Mouse (Mus musculus): ENCODE measurements around the gene Emilin1. TPM values are rescaled to one million over a fixed set of nuclear protein-coding genes. Genes with fewer than 3 reads are reported as not detected.

Gene Emilin1
- polyA plus RNA-seq, 1 experiment from 2014 or later = 95.1 TPM

DNA sequence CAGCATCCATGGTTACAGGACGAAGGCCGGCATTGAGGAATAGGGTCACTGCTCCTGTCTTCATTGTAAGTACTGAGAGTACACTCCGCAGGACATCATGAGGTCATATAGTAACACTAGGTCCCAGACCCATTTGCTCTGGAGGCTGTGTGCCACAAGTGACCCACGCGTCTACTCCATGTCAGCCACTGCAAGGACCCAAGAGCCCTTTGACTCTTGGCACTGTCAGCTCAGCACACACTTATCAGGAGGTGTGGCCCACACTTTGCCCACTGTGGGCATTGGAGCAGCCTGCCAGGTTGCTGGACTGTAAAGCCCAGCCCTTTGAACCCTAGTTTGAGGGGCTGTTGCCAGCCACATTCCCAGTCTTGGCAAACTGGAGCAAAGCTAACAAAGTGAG lies 12.0 kb downstream of the Emilin1 start:
- no peak overlapping the region for H3K4me2 ChIP-seq
- DNase-seq (ENCODE audit: low spot score) = no peak
- H3K9me3 ChIP-seq (ENCODE audit: control insufficient read depth, low read length) = no peaks in the 10 kb centered on the region
- no peak overlapping the region for H3K4me3 ChIP-seq (ENCODE audit: low read depth, low read length)
- 0 out of 2 replicates have a peak, but pooled peaks cover 3% of the 10 kb centered on the region for H3K36me3 ChIP-seq (ENCODE audit: control insufficient read depth, insufficient read depth, low read length)
- no peak overlapping the region for H3K9ac ChIP-seq (ENCODE audit: low read depth, low read length)
- ATAC-seq (replicated peaks; ENCODE audit: low FRiP score) = no peak
- H3K4me1 ChIP-seq (replicated peaks; ENCODE audit: control insufficient read depth, insufficient read depth, low read length) = peaks cover 18% of the 10 kb centered on the region
- WGBS = 91% methylated on average over 5 of the region's 5 CpGs
- H3K27me3 ChIP-seq (replicated peaks; ENCODE audit: control insufficient read depth, insufficient read depth, low read length) = no peaks in the 10 kb centered on the region
- no peak overlapping the region for H3K27ac ChIP-seq (ENCODE audit: low read depth, low read length)

DNA sequence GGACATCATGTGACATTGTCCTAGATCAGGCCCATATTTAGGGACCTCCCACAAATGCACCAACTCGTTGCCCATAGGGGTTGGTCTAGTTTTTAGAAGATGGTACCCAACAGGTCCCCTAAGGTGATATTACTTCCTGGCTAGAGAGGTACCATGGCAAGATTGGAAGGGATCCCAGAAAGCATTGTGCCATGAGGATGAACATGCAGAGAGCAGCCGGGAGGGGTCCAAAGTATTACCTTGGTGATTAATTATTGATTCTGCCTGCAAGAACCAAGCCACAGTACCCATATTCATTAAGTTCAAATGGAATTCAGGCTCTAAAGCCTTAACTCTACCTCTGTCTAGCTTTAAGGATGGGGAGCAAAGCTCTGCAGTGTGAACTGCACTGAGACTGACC lies 12.9 kb downstream of the Emilin1 start:
- Histone ChIP-seq H3K27me3 (replicated peaks; ENCODE audit: control insufficient read depth, insufficient read depth, low read length) (no peaks in the 10 kb centered on the region), H3K4me1 (replicated peaks; ENCODE audit: control insufficient read depth, insufficient read depth, low read length) (peaks cover 11% of the 10 kb centered on the region), H3K9me3 (ENCODE audit: control insufficient read depth, low read length) (no peaks in the 10 kb centered on the region), H3K27ac (ENCODE audit: low read depth, low read length) (no peak overlapping the region), H3K4me2 (no peak overlapping the region), H3K36me3 (ENCODE audit: control insufficient read depth, insufficient read depth, low read length) (no peaks in the 10 kb centered on the region), H3K4me3 (ENCODE audit: low read depth, low read length) (no peak overlapping the region), H3K9ac (ENCODE audit: low read depth, low read length) (no peak overlapping the region)
- 74% methylated on average over 2 of the region's 2 CpGs for WGBS
- ATAC-seq (replicated peaks; ENCODE audit: low FRiP score) (no peak), DNase-seq (ENCODE audit: low spot score) (no peak)

DNA sequence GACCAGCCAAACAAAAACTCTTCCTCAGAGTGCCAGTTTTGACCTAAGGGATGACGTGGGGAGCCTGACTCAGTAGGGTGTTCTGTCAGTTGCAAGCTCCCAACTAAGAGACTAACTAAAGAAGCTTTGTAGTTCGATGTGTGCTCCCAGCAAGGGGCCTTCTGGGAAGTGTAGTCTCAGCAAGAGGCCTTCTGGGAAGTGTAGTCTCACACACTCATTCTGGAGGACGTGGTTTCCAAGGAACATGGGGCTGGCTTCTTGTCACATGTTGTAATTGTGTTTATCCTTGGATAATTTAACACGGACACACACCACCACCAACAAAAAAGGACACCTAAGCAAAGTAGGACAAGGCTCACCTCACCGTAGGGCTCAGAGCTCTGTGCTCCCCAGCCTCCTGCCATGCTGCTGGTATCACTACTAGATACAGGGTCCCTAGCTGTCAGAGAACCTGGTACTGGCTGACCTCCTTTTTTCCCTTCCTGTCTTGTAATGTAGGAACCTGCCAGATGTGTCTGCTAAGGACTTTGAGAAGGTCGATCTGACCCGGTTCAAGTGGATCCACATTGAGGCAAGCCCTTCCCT lies 14.8 kb downstream of the Emilin1 start:
- H3K36me3 ChIP-seq (ENCODE audit: control insufficient read depth, insufficient read depth, low read length) = no peaks in the 10 kb centered on the region
- H3K27me3 ChIP-seq (replicated peaks; ENCODE audit: control insufficient read depth, insufficient read depth, low read length) = no peaks in the 10 kb centered on the region
- WGBS = 45% methylated on average over 7 of the region's 7 CpGs
- no peaks in the 10 kb centered on the region for H3K9me3 ChIP-seq (ENCODE audit: control insufficient read depth, low read length)
- no peak overlapping the region for H3K9ac ChIP-seq (ENCODE audit: low read depth, low read length)
- ATAC-seq (replicated peaks; ENCODE audit: low FRiP score) = peak; percentile 47
- H3K4me2 ChIP-seq = 0 out of 2 replicates have a peak overlapping the region, but pooled peaks have one; percentile 28
- H3K4me3 ChIP-seq (ENCODE audit: low read depth, low read length) = no peak overlapping the region
- no peak for DNase-seq (ENCODE audit: low spot score)
- H3K4me1 ChIP-seq (replicated peaks; ENCODE audit: control insufficient read depth, insufficient read depth, low read length) = no peaks in the 10 kb centered on the region
- H3K27ac ChIP-seq (ENCODE audit: low read depth, low read length) = no peak overlapping the region

DNA sequence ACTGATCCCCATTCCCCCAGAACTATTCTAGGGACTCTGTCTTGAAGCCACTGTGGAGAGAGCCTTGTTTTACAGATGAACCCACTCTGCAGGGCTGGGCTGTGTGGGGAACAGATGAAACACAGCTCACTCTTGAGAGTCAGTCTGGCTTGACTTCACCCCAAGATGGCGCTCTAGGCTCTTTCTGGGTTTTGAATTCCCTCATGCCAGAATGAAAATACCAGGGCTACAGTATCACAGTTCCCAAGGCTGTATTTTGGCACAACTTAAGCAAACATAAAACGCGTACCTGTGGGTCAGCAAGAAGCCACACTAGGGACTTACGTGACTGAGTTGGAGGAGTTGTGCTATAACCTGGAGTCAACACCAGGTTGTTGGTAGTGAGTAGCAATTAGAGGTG lies 16.9 kb downstream of the Emilin1 start:
- 58% methylated on average over 4 of the region's 4 CpGs for WGBS
- Histone ChIP-seq H3K4me2 (no peak overlapping the region), H3K27me3 (replicated peaks; ENCODE audit: control insufficient read depth, insufficient read depth, low read length) (no peaks in the 10 kb centered on the region), H3K27ac (ENCODE audit: low read depth, low read length) (no peak overlapping the region), H3K4me1 (replicated peaks; ENCODE audit: control insufficient read depth, insufficient read depth, low read length) (no peaks in the 10 kb centered on the region), H3K9me3 (ENCODE audit: control insufficient read depth, low read length) (no peaks in the 10 kb centered on the region), H3K4me3 (ENCODE audit: low read depth, low read length) (no peak overlapping the region), H3K9ac (ENCODE audit: low read depth, low read length) (no peak overlapping the region), H3K36me3 (ENCODE audit: control insufficient read depth, insufficient read depth, low read length) (no peaks in the 10 kb centered on the region)
- DNase-seq (ENCODE audit: low spot score) = no peak
- no peak for ATAC-seq (replicated peaks; ENCODE audit: low FRiP score)

DNA sequence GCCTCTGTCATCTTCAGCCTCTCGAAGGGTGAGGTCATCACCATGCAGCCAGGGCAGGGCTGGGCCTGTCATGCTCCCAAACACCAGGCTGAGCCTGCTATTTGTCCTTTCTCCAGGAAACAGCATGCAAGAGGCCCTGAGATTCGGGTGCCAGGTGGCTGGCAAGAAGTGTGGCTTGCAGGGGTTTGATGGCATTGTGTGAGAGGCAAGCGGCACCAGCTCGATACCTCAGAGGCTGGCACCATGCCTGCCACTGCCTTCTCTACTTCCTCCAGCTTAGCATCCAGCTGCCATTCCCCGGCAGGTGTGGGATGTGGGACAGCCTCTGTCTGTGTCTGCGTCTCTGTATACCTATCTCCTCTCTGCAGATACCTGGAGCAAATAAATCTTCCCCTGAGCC lies 17.6 kb downstream of the Emilin1 start:
- ATAC-seq (replicated peaks; ENCODE audit: low FRiP score) (no peak), DNase-seq (ENCODE audit: low spot score) (no peak)
- Histone ChIP-seq H3K4me1 (replicated peaks; ENCODE audit: control insufficient read depth, insufficient read depth, low read length) (no peaks in the 10 kb centered on the region), H3K4me3 (ENCODE audit: low read depth, low read length) (no peak overlapping the region), H3K36me3 (ENCODE audit: control insufficient read depth, insufficient read depth, low read length) (no peaks in the 10 kb centered on the region), H3K27ac (ENCODE audit: low read depth, low read length) (no peak overlapping the region), H3K9ac (ENCODE audit: low read depth, low read length) (no peak overlapping the region), H3K4me2 (no peak overlapping the region), H3K9me3 (ENCODE audit: control insufficient read depth, low read length) (no peaks in the 10 kb centered on the region), H3K27me3 (replicated peaks; ENCODE audit: control insufficient read depth, insufficient read depth, low read length) (no peaks in the 10 kb centered on the region)
- WGBS = 85% methylated on average over 6 of the region's 6 CpGs

DNA sequence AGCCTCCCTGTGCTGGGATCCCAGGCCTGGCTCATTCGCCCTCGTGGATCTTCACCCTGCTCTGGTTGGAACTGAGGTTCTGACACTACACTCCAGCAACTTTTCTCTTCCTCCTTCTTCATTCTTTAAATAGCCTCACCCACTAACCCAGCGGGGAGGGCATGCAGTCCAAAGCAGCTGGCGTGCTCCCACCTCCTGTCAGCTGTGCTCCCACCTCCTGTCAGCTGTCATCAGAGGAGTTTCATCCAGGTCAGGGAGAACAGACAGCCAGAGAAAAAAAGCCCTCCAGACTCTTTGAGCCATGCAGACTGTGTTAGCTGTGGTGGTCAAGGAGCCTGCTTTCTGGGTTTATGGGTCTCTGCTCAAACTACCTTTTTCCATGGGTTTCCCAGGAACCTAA lies 18.2 kb downstream of the Emilin1 start:
- no peaks in the 10 kb centered on the region for H3K4me1 ChIP-seq (replicated peaks; ENCODE audit: control insufficient read depth, insufficient read depth, low read length)
- WGBS = 83% methylated on average over 4 of the region's 4 CpGs
- DNase-seq (ENCODE audit: low spot score) = no peak
- H3K4me2 ChIP-seq = no peak overlapping the region
- no peak overlapping the region for H3K27ac ChIP-seq (ENCODE audit: low read depth, low read length)
- no peaks in the 10 kb centered on the region for H3K9me3 ChIP-seq (ENCODE audit: control insufficient read depth, low read length)
- no peaks in the 10 kb centered on the region for H3K27me3 ChIP-seq (replicated peaks; ENCODE audit: control insufficient read depth, insufficient read depth, low read length)
- no peak for ATAC-seq (replicated peaks; ENCODE audit: low FRiP score)
- no peak overlapping the region for H3K9ac ChIP-seq (ENCODE audit: low read depth, low read length)
- no peak overlapping the region for H3K4me3 ChIP-seq (ENCODE audit: low read depth, low read length)
- no peaks in the 10 kb centered on the region for H3K36me3 ChIP-seq (ENCODE audit: control insufficient read depth, insufficient read depth, low read length)

DNA sequence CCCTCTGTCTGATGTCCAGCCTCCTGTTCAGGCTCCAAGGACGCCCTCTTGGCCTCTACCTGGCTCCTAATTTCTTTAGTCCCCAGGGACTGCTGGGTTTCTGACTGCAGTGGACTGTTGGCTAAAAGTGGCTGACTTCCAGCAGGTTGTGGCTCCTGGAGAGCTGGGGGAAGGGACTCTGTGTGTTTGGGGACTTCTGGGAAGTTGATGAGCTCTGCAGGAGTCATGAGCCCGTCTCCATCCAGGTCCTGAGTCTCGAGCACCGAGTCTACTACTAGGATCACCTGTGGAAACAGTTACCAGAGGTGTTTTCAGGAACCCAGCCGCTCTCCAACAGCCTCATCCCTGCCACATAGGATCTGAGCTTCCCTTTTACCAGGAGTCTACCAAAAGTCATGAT lies 20.5 kb downstream of the Emilin1 start:
- Histone ChIP-seq H3K27ac (ENCODE audit: low read depth, low read length) (no peak overlapping the region), H3K4me3 (ENCODE audit: low read depth, low read length) (no peak overlapping the region), H3K4me1 (replicated peaks; ENCODE audit: control insufficient read depth, insufficient read depth, low read length) (no peaks in the 10 kb centered on the region), H3K27me3 (replicated peaks; ENCODE audit: control insufficient read depth, insufficient read depth, low read length) (no peaks in the 10 kb centered on the region), H3K4me2 (no peak overlapping the region), H3K9ac (ENCODE audit: low read depth, low read length) (no peak overlapping the region), H3K36me3 (ENCODE audit: control insufficient read depth, insufficient read depth, low read length) (no peaks in the 10 kb centered on the region), H3K9me3 (ENCODE audit: control insufficient read depth, low read length) (no peaks in the 10 kb centered on the region)
- no peak for DNase-seq (ENCODE audit: low spot score)
- no peak for ATAC-seq (replicated peaks; ENCODE audit: low FRiP score)
- WGBS = 64% methylated on average over 5 of the region's 5 CpGs

DNA sequence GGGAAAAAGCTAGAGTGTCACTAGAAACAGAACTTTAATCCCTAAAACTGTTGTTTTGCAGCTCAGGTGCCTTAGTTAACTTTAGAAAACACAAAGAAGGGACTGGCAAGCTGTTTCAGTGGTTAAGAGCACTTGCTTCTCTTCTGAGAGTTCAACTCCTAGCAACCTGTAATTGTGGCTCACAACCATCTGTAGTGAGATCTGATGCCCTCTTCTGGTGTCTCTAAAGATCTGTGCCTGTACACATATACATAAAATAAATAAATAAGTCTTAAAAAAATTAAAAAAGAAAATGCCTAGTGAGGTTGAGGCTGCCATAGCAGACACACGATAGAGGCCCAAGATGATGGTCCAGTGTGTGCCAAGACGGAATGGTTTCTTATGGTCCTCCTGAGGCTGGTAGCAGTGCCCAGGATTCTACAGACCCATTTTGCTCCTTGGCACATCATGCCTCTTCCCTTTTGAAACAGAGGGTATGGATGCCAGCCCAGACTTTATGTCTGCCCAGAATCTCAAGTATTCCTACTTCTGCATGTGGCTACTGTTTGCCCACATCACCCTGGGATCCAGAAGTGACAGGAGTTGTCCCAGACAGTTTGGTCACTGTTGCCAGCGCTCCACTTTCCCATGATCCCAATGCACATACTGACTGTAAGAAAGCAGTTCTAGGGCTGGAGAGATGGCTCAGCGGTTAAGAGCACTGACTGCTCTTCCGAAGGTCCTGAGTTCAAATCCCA lies 21.7 kb downstream of the Emilin1 start:
- no peaks in the 10 kb centered on the region for H3K36me3 ChIP-seq (ENCODE audit: control insufficient read depth, insufficient read depth, low read length)
- no peaks in the 10 kb centered on the region for H3K27me3 ChIP-seq (replicated peaks; ENCODE audit: control insufficient read depth, insufficient read depth, low read length)
- no peak overlapping the region for H3K4me3 ChIP-seq (ENCODE audit: low read depth, low read length)
- WGBS = 83% methylated on average over 5 of the region's 5 CpGs
- no peak overlapping the region for H3K9ac ChIP-seq (ENCODE audit: low read depth, low read length)
- DNase-seq (ENCODE audit: low spot score) (no peak), ATAC-seq (replicated peaks; ENCODE audit: low FRiP score) (no peak)
- no peak overlapping the region for H3K27ac ChIP-seq (ENCODE audit: low read depth, low read length)
- no peak overlapping the region for H3K4me2 ChIP-seq
- no peaks in the 10 kb centered on the region for H3K9me3 ChIP-seq (ENCODE audit: control insufficient read depth, low read length)
- no peaks in the 10 kb centered on the region for H3K4me1 ChIP-seq (replicated peaks; ENCODE audit: control insufficient read depth, insufficient read depth, low read length)

DNA sequence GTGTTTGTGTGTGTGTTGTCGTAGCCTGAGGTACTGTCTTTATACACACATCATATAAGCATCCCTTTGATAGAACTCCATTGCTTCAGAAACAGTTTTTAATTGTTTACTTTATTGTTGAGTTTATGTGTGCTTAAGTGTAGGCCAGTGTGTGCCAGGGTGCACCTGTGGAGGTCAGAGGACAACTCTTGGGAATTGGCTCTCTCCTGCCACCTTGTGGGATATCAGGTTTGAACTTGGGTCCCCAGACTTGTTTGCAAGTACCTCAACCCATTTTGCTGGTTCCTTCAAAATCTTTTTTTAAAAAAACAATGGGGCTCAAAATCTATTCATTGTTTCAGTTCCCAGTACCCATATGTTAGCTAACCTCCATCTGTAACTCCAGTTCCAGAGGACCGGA lies 29.8 kb downstream of the Emilin1 start:
- peaks cover 5% of the 10 kb centered on the region; the same call in 1 of the 2 replicates for H3K27me3 ChIP-seq (replicated peaks; ENCODE audit: control insufficient read depth, insufficient read depth, low read length)
- 93% methylated on average over 2 of the region's 2 CpGs for WGBS
- no peak overlapping the region for H3K4me3 ChIP-seq (ENCODE audit: low read depth, low read length)
- H3K9ac ChIP-seq (ENCODE audit: low read depth, low read length) = no peak overlapping the region
- H3K4me2 ChIP-seq = no peak overlapping the region
- H3K36me3 ChIP-seq (ENCODE audit: control insufficient read depth, insufficient read depth, low read length) = no peaks in the 10 kb centered on the region
- peaks cover 3% of the 10 kb centered on the region; the same call in 1 of the 2 replicates for H3K4me1 ChIP-seq (replicated peaks; ENCODE audit: control insufficient read depth, insufficient read depth, low read length)
- DNase-seq (ENCODE audit: low spot score) (no peak), ATAC-seq (replicated peaks; ENCODE audit: low FRiP score) (no peak)
- H3K9me3 ChIP-seq (ENCODE audit: control insufficient read depth, low read length) = no peaks in the 10 kb centered on the region
- H3K27ac ChIP-seq (ENCODE audit: low read depth, low read length) = no peak overlapping the region
